Mouse (Mus musculus) heart, embryonic 10.5 days (tissue): ENCODE data around the gene Spin2g. TPM values are rescaled to one million over a fixed set of nuclear protein-coding genes. Genes with fewer than 3 reads are reported as not detected.
"Not testable (repeated sequence)": the region's sequence is repeated elsewhere in the genome, so short reads cannot be mapped to it uniquely, and the experiment has no call there.

Source experiments
- DNase-seq: peaks from one replicate; pipeline ENCODE4 v3.0.0-alpha.2; 2017; ENCODE audit warnings: low spot score
- H3K27ac ChIP-seq: fragments of 300-500 bp; sonication (generic); 2 replicates; pipeline ENCODE4 v1.5.1; 2016; ENCODE audit warnings: mild to moderate bottlenecking
- H3K27me3 ChIP-seq: fragments of 300-500 bp; sonication (generic); 2 replicates; pipeline ENCODE4 v1.6.1; 2016; ENCODE audit warnings: mild to moderate bottlenecking; ENCODE audit not compliant: poor library complexity, insufficient read depth, severe bottlenecking
- H3K36me3 ChIP-seq: fragments of 300-500 bp; sonication (generic); 2 replicates; pipeline ENCODE4 v1.6.1; 2016; ENCODE audit warnings: mild to moderate bottlenecking, moderate library complexity
- H3K4me1 ChIP-seq: fragments of 300-500 bp; sonication (generic); 2 replicates; pipeline ENCODE4 v1.6.1; 2016; ENCODE audit warnings: mild to moderate bottlenecking
- H3K4me3 ChIP-seq: fragments of 300-500 bp; sonication (generic); 2 replicates; pipeline ENCODE4 v1.5.1; 2016; ENCODE audit warnings: mild to moderate bottlenecking, moderate library complexity
- H3K9me3 ChIP-seq: fragments of 300-500 bp; sonication (generic); 2 replicates; pipeline ENCODE4 v1.6.1; 2016; ENCODE audit warnings: mild to moderate bottlenecking, moderate library complexity
- WGBS: fragments of 180-500 bp; shearing (Covaris S2); methylation state at CpG from one replicate; pipeline ENCODE4 v1.1.7; 2016; 5-methylcytosine and 5-hydroxymethylcytosine counted together
- polyA plus RNA-seq: library from polyadenylated mRNA; unstranded; fragments of >200 nt; fragmentation: Nextera tagmentation; extraction: Ambion mirVana; gene quantifications from 2 replicates; pipeline ENCODE4 v1.2.1, GENCODE M21; 2016

The Spin2g gene
- not detected in 2 replicates for polyA plus RNA-seq

DNA sequence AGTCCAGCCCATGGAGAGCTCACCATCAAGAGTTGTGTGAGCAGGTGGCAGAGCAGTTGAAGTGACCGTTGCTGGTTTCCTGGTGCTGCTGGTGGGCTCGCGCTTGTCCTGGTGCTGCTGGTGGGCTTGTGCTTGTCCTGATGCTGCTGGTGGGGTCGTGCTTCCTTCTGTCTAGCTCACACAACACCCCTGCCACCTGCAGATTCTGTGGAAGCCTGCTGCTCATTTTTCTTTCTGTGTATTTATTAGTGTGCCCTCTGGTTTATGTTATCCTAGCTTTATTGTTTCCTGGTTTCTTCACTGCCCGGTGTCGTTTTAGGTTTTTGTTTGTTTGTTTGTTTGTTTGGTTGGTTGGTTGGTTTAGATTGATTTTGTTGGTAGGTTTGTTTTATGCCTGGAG, at the start of gene Spin2g:
Gene Spin2g (minus strand): TSS at position 101 of the 400 bp plus-strand sequence.
- not testable (repeated sequence) for H3K27ac ChIP-seq, H3K4me3 ChIP-seq, DNase-seq, H3K36me3 ChIP-seq, H3K27me3 ChIP-seq, H3K9me3 ChIP-seq, H3K4me1 ChIP-seq
- 75% methylated on average over 6 of the region's 6 CpGs for WGBS

Other genes starting within 250 kb of the Spin2g start
- gene Btbd35f9, start 77.2 kb downstream of the Spin2g start, polyA plus RNA-seq = not detected in 2 replicates
- not detected in 2 replicates for gene Btbd35f8, start 211.8 kb upstream of the Spin2g start, polyA plus RNA-seq